Mouse (Mus musculus) myocyte (in vitro differentiated cells): ENCODE results near the gene Ugt1a9.
"Not testable (repeated sequence)": the region's sequence is repeated elsewhere in the genome, so short reads cannot be mapped to it uniquely, and the experiment has no call there.

Source experiments
- CEBPB ChIP-seq: IDR thresholded peaks from 2 replicates; pipeline ENCODE4 v1.6.1; 2011; ENCODE audit warnings: mild to moderate bottlenecking, moderate library complexity; ENCODE audit not compliant: poor library complexity, insufficient read depth, severe bottlenecking
- E2F4 ChIP-seq: IDR thresholded peaks from one replicate; pipeline ENCODE4 v1.6.1; 2011; ENCODE audit warnings: mild to moderate bottlenecking, control low read depth, moderate library complexity; ENCODE audit not compliant: insufficient read depth
- MAX ChIP-seq: IDR thresholded peaks from one replicate; pipeline ENCODE4 v1.6.1; 2011; ENCODE audit warnings: low read depth, mild to moderate bottlenecking, control low read depth
- MYOG ChIP-seq, 3 experiments: IDR thresholded peaks; one replicate each; pipeline ENCODE4 v1.6.1; 2011; ENCODE audit warnings: control low read depth in 2 of 3, low read depth in 2 of 3, mild to moderate bottlenecking in 2 of 3; ENCODE audit not compliant: insufficient read length in 2 of 3, control insufficient read depth in 1 of 3, insufficient read depth in 1 of 3
- POLR2A ChIP-seq: IDR thresholded peaks from one replicate; pipeline ENCODE4 v1.6.1; 2011; ENCODE audit warnings: low read depth, mild to moderate bottlenecking, control low read depth, moderate library complexity; ENCODE audit not compliant: insufficient read length
- POLR2AphosphoS2 ChIP-seq: IDR thresholded peaks from one replicate; pipeline ENCODE4 v1.6.1; 2011; ENCODE audit warnings: low read depth, control low read depth; ENCODE audit not compliant: insufficient read length
- REST ChIP-seq: IDR thresholded peaks from one replicate; pipeline ENCODE4 v1.6.1; 2011; ENCODE audit warnings: mild to moderate bottlenecking, control low read depth, moderate library complexity; ENCODE audit not compliant: insufficient read depth, insufficient read length
- SRF ChIP-seq: IDR thresholded peaks from one replicate; pipeline ENCODE4 v1.6.1; 2011; ENCODE audit warnings: low read depth; ENCODE audit not compliant: control insufficient read depth, insufficient read length
- USF1 ChIP-seq: IDR thresholded peaks from one replicate; pipeline ENCODE4 v1.6.1; 2011; ENCODE audit warnings: low read depth, mild to moderate bottlenecking, control low read depth, moderate library complexity

DNA sequence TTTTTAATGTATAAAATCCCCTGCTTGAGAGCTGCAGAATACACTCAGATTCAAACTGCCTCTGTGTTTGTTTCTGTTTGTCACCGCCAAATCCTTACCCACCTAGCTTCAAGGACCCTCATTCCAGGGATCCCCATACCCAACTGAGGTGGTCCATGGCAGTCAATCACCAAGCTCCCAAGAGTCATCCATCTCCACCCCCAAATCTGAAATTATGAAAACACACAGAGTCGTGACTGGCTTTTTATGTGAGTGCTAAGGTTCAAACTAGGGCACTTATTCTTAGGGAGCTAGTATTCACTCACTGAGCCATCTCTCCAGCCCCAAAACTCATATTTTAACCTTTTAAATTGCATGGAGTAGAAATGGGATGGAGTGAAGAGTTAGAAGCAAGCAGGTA, 154.7 kb downstream of the Ugt1a9 start:
- TF ChIP-seq POLR2AphosphoS2; POLR2A; USF1; MYOG (IDR thresholded peaks at IDR 0.05; ENCODE audit: control insufficient read depth in 1 of 3, insufficient read depth in 1 of 3, insufficient read length in 2 of 3, low read depth in 2 of 3); E2F4; MAX; REST; SRF; CEBPB: not testable (repeated sequence)
